Comparison of ENCODE assay signal across 23 mouse cellular contexts in genomic region chr7:28773163-28773562, GRCm38 (mm10). TPM values are rescaled to one million over a fixed set of nuclear protein-coding genes. Genes with fewer than 3 reads are reported as not detected.
DNase-seq lines count a peak whose midpoint lies in the region; ATAC-seq and TF ChIP-seq lines count a peak whose summit lies in the region.
"Had no signal": no experiment of that assay in that cellular context is flagged by ENCODE, and none has a peak within 500 bp of the region (broad histone marks: within the 10 kb centered on the region; RNA-seq: fewer than 3 reads in every experiment).

No protein-coding gene starts in this region.

- H3K9me3 ChIP-seq in hindbrain, embryonic 10.5 days = no peaks in the 10 kb centered on the region
- H3K9me3 ChIP-seq in hindbrain, embryonic 16.5 days (ENCODE audit: control insufficient read depth, low read length) = no peaks in the 10 kb centered on the region
- H3K9me3 ChIP-seq: embryonic facial prominence, embryonic 13.5 days; heart, embryonic 15.5 days; hindbrain, embryonic 15.5 days; kidney, embryonic 15.5 days; limb, embryonic 12.5 days; liver, embryonic 12.5 days; neural tube, embryonic 12.5 days had no signal

- peak overlapping the region; percentile 20 for H3K27ac ChIP-seq in cerebellum, adult 2 months (ENCODE audit: insufficient read depth, low read length)
- H3K27ac ChIP-seq in hindbrain, embryonic 10.5 days = peak overlapping the region; percentile 50
- no peak overlapping the region for H3K27ac ChIP-seq in hindbrain, embryonic 16.5 days (ENCODE audit: low read depth, low read length)
- H3K27ac ChIP-seq: embryonic facial prominence, embryonic 13.5 days; heart, embryonic 15.5 days; kidney, embryonic 15.5 days; liver, embryonic 12.5 days had no signal

- peaks cover 34% of the 10 kb centered on the region for H3K36me3 ChIP-seq in hindbrain, embryonic 10.5 days
- no peaks in the 10 kb centered on the region for H3K36me3 ChIP-seq in hindbrain, embryonic 16.5 days (ENCODE audit: control insufficient read depth, insufficient read depth, low read length)

- no peak overlapping the region for H3K4me2 ChIP-seq in hindbrain, embryonic 16.5 days (ENCODE audit: low read length)
- H3K4me2 ChIP-seq: embryonic facial prominence, embryonic 13.5 days; heart, embryonic 15.5 days; hindbrain, embryonic 15.5 days; kidney, embryonic 15.5 days; limb, embryonic 12.5 days; liver, embryonic 12.5 days; neural tube, embryonic 12.5 days had no signal

- H3K4me1 ChIP-seq in cerebellum, adult 2 months (ENCODE audit: control insufficient read depth, insufficient read depth, low read length) = peaks cover 13% of the 10 kb centered on the region
- H3K4me1 ChIP-seq in hindbrain, embryonic 10.5 days (replicated peaks) = peaks cover 25% of the 10 kb centered on the region
- H3K4me1 ChIP-seq in hindbrain, embryonic 16.5 days (ENCODE audit: control insufficient read depth, insufficient read depth, low read depth, low read length) = peaks cover 3% of the 10 kb centered on the region; the same call in 1 of the 2 replicates
- H3K4me1 ChIP-seq: limb, embryonic 12.5 days had no signal

- WGBS in cerebellum, adult 2 months = 19% methylated on average over 3 of the region's 3 CpGs
- 68% methylated on average over 3 of the region's 3 CpGs for whole genome bisulfite sequencing in hindbrain, embryonic 10.5 days
- 74% methylated on average over 3 of the region's 3 CpGs for WGBS in hindbrain, embryonic 16.5 days

- TF ChIP-seq CTCF in cerebellum, adult 2 months (IDR thresholded peaks at IDR 0.05; ENCODE audit: borderline replicate concordance, insufficient read depth, low read depth, low read length) = no peak

- DNase-seq in cerebellum, adult 2 months = peak; percentile 32 to 62
- DNase-seq in cerebellum, adult 8-10 months = no peak
- DNase-seq in hindbrain, embryonic 10.5 days (ENCODE audit: low spot score) = no peak
- DNase-seq in 416B (ENCODE audit: low read depth) = peak; percentile 39
- DNase-seq in lung, postnatal 10 days = no peak
- DNase-seq: adrenal gland, postnatal 36 days; B cell, adult 2 months; kidney, postnatal 4 days; lung, adult 2 months; lung, postnatal 36 days had no signal

- TF ChIP-seq POLR2A in cerebellum, adult 2 months (IDR thresholded peaks at IDR 0.05; ENCODE audit: borderline replicate concordance, insufficient read depth, low read length) = no peak

- no peak overlapping the region for H3K4me3 ChIP-seq in cerebellum, adult 2 months (replicated peaks; ENCODE audit: insufficient read depth, low read depth, low read length)
- H3K4me3 ChIP-seq in hindbrain, embryonic 10.5 days = no peak overlapping the region
- no peak overlapping the region for H3K4me3 ChIP-seq in hindbrain, embryonic 16.5 days (ENCODE audit: low read length)
- H3K4me3 ChIP-seq: embryonic facial prominence, embryonic 13.5 days; heart, embryonic 15.5 days; hindbrain, embryonic 15.5 days; kidney, embryonic 15.5 days; limb, embryonic 12.5 days; liver, embryonic 12.5 days; neural tube, embryonic 12.5 days had no signal

- H3K9ac ChIP-seq in hindbrain, embryonic 16.5 days (ENCODE audit: low read depth, low read length) = no peak overlapping the region
- H3K9ac ChIP-seq: embryonic facial prominence, embryonic 13.5 days; heart, embryonic 15.5 days; hindbrain, embryonic 15.5 days; kidney, embryonic 15.5 days; limb, embryonic 12.5 days; liver, embryonic 12.5 days; neural tube, embryonic 12.5 days had no signal

- no peak for ATAC-seq in hindbrain, embryonic 16.5 days
- ATAC-seq in granulocyte monocyte progenitor cell, adult 5-6 weeks (replicated peaks; ENCODE audit: poor library complexity, severe bottlenecking) = peak; percentile 44; the same call in 1 of the 2 replicates
- ATAC-seq: forebrain, embryonic 16.5 days; intestine, postnatal 0 days; liver, embryonic 12.5 days had no signal

- H3K27me3 ChIP-seq in cerebellum, adult 2 months (ENCODE audit: control insufficient read depth, insufficient read depth, low read length) = no peaks in the 10 kb centered on the region
- H3K27me3 ChIP-seq in hindbrain, embryonic 10.5 days (ENCODE audit: insufficient read depth, poor library complexity, severe bottlenecking) = no peaks in the 10 kb centered on the region
- no peaks in the 10 kb centered on the region for H3K27me3 ChIP-seq in hindbrain, embryonic 16.5 days (replicated peaks; ENCODE audit: control insufficient read depth, insufficient read depth, low read length)
- H3K27me3 ChIP-seq: embryonic facial prominence, embryonic 13.5 days; heart, embryonic 15.5 days; hindbrain, embryonic 15.5 days; kidney, embryonic 15.5 days; limb, embryonic 12.5 days; liver, embryonic 12.5 days; neural tube, embryonic 12.5 days had no signal

RNA-seq across cellular contexts. Expression of gene Nfkbib, which starts 5.9 kb away (rescaled TPM):
- polyA plus RNA-seq in cerebellum, adult 2 months (2012; rRNA removed) = 39.6 and 40.0 TPM in 2 replicates
- 56.0 and 61.1 TPM in 2 replicates for polyA plus RNA-seq in hindbrain, embryonic 10.5 days (2016; fragmentation: Nextera tagmentation; extraction: Ambion mirVana)
- polyA plus RNA-seq in hindbrain, embryonic 16.5 days (2015; fragmentation: Nextera tagmentation; extraction: Ambion mirVana) = 70.2 and 72.2 TPM in 2 replicates
- 22.0 and 36.0 TPM in 2 replicates for total RNA-seq in granulocyte monocyte progenitor cell, adult 5-6 weeks (2014; fragmentation: Nextera tagmentation)
- 20.0 and 24.1 TPM in 2 replicates for total RNA-seq in granulocyte monocyte progenitor cell, adult 5-6 weeks (2017)

RNA-seq across cellular contexts. Expression of gene Sirt2, which starts 6.6 kb away (rescaled TPM):
- polyA plus RNA-seq in cerebellum, adult 2 months (2012; rRNA removed) = 282 and 298 TPM in 2 replicates
- 66.5 and 84.5 TPM in 2 replicates for polyA plus RNA-seq in hindbrain, embryonic 10.5 days (2016; fragmentation: Nextera tagmentation; extraction: Ambion mirVana)
- polyA plus RNA-seq in hindbrain, embryonic 16.5 days (2015; fragmentation: Nextera tagmentation; extraction: Ambion mirVana) = 128 and 130 TPM in 2 replicates
- total RNA-seq in granulocyte monocyte progenitor cell, adult 5-6 weeks (2014; fragmentation: Nextera tagmentation) = 49.5 and 50.5 TPM in 2 replicates
- 13.9 and 28.8 TPM in 2 replicates for total RNA-seq in granulocyte monocyte progenitor cell, adult 5-6 weeks (2017)

RNA-seq across cellular contexts. Expression of gene Rinl, which starts 15.6 kb away (rescaled TPM):
- 3.0 and 3.1 TPM in 2 replicates for polyA plus RNA-seq in cerebellum, adult 2 months (2012; rRNA removed)
- polyA plus RNA-seq in hindbrain, embryonic 10.5 days (2016; fragmentation: Nextera tagmentation; extraction: Ambion mirVana) = 4.0 TPM in 2 replicates
- polyA plus RNA-seq in hindbrain, embryonic 16.5 days (2015; fragmentation: Nextera tagmentation; extraction: Ambion mirVana) = 2.8 and 2.9 TPM in 2 replicates
- total RNA-seq in granulocyte monocyte progenitor cell, adult 5-6 weeks (2014; fragmentation: Nextera tagmentation) = 67.9 and 72.3 TPM in 2 replicates
- total RNA-seq in granulocyte monocyte progenitor cell, adult 5-6 weeks (2017) = 55.9 and 75.5 TPM in 2 replicates

RNA-seq across cellular contexts. Expression of gene Ccer2, which starts 17.2 kb away (rescaled TPM):
- 1.6 and 3.1 TPM in 2 replicates for polyA plus RNA-seq in cerebellum, adult 2 months (2012; rRNA removed)
- 0.22 and 0.48 TPM in 2 replicates for polyA plus RNA-seq in hindbrain, embryonic 10.5 days (2016; fragmentation: Nextera tagmentation; extraction: Ambion mirVana)
- 0.72 and 1.1 TPM in 2 replicates for polyA plus RNA-seq in hindbrain, embryonic 16.5 days (2015; fragmentation: Nextera tagmentation; extraction: Ambion mirVana)
- not detected in 2 replicates for total RNA-seq in granulocyte monocyte progenitor cell, adult 5-6 weeks (2014; fragmentation: Nextera tagmentation)
- total RNA-seq in granulocyte monocyte progenitor cell, adult 5-6 weeks (2017) = not detected in 2 replicates
- total RNA-seq: adrenal gland, postnatal 36 days had no signal
- polyA plus RNA-seq: forebrain, embryonic 16.5 days; gonadal fat pad, adult 2 months; heart, embryonic 15.5 days; intestine, postnatal 0 days; kidney, embryonic 15.5 days; liver, embryonic 12.5 days; lung, adult 2 months; small intestine, adult 2 months had no signal

RNA-seq across cellular contexts. Expression of gene Sars2, which starts 31.4 kb away (rescaled TPM):
- 21.5 and 23.8 TPM in 2 replicates for polyA plus RNA-seq in cerebellum, adult 2 months (2012; rRNA removed)
- polyA plus RNA-seq in hindbrain, embryonic 10.5 days (2016; fragmentation: Nextera tagmentation; extraction: Ambion mirVana) = 38.6 and 43.9 TPM in 2 replicates
- 18.7 and 20.8 TPM in 2 replicates for polyA plus RNA-seq in hindbrain, embryonic 16.5 days (2015; fragmentation: Nextera tagmentation; extraction: Ambion mirVana)
- 19.6 and 21.6 TPM in 2 replicates for total RNA-seq in granulocyte monocyte progenitor cell, adult 5-6 weeks (2014; fragmentation: Nextera tagmentation)
- total RNA-seq in granulocyte monocyte progenitor cell, adult 5-6 weeks (2017) = 10.4 and 12.4 TPM in 2 replicates

Comparison
In these comparisons a context has a peak if more than half of its experiments do, and no peak if none do; other contexts are left out.
1. DNase-seq: peak in cerebellum, adult 2 months (2 of 2) and 416B (single experiment); none in cerebellum, adult 8-10 months (single experiment), hindbrain, embryonic 10.5 days (single experiment) and lung, postnatal 10 days (single experiment).